Mouse (Mus musculus) hindbrain, embryonic 11.5 days (tissue): ENCODE results near the gene Col12a1. TPM values are rescaled to one million over a fixed set of nuclear protein-coding genes. Genes with fewer than 3 reads are reported as not detected.
A peak's percentile ranks its signal among the peaks of the same experiment; 100 is the strongest.

Source experiments
- ATAC-seq: fragments of 200-750 bp; cut with Nextera tagmentation; 2 replicates; pipeline ENCODE4 v1.8.0; 2017; ENCODE audit warnings: mild to moderate bottlenecking, moderate TSS enrichment, moderate library complexity; ENCODE audit not compliant: low FRiP score
- DNase-seq: peaks from one replicate; pipeline ENCODE4 v3.0.0-alpha.2; 2015; ENCODE audit warnings: low spot score
- H3K27ac ChIP-seq: fragments of 300-500 bp; sonication (generic); 2 replicates; pipeline ENCODE4 v1.5.1; 2014; ENCODE audit warnings: mild to moderate bottlenecking, low read depth, low read length
- H3K27me3 ChIP-seq: fragments of 300-500 bp; sonication (generic); 2 replicates; pipeline ENCODE4 v1.6.1; 2014; ENCODE audit warnings: mild to moderate bottlenecking, low read length, moderate library complexity, mixed read lengths; ENCODE audit not compliant: control insufficient read depth, insufficient read depth
- H3K36me3 ChIP-seq: fragments of 300-500 bp; sonication (generic); 2 replicates; pipeline ENCODE4 v1.6.1; 2014; ENCODE audit warnings: mild to moderate bottlenecking, low read length, moderate library complexity, mixed read lengths; ENCODE audit not compliant: control insufficient read depth, insufficient read depth
- H3K4me1 ChIP-seq: fragments of 300-500 bp; sonication (generic); replicated peaks from 2 replicates; pipeline ENCODE4 v1.6.1; 2014; ENCODE audit warnings: low read length, mixed read lengths; ENCODE audit not compliant: control insufficient read depth, insufficient read depth
- H3K4me2 ChIP-seq: fragments of 300-500 bp; sonication (generic); replicated peaks from 2 replicates; pipeline ENCODE4 v1.6.1; 2014; ENCODE audit warnings: mild to moderate bottlenecking, low read depth, low read length
- H3K4me3 ChIP-seq: fragments of 300-500 bp; sonication (generic); 2 replicates; pipeline ENCODE4 v1.5.1; 2014; ENCODE audit warnings: low read depth, low read length
- H3K9ac ChIP-seq: fragments of 300-500 bp; sonication (generic); 2 replicates; pipeline ENCODE4 v1.6.1; 2014; ENCODE audit warnings: low read depth, low read length
- H3K9me3 ChIP-seq: fragments of 300-500 bp; sonication (generic); 2 replicates; pipeline ENCODE4 v1.6.1; 2016; ENCODE audit warnings: low read length; ENCODE audit not compliant: control insufficient read depth
- WGBS: fragments of 180-500 bp; shearing (Covaris S2); extraction: QIAGEN DNeasy Blood & Tissue Kit; methylation state at CpG from one replicate; pipeline ENCODE4 v1.1.7; 2014; 5-methylcytosine and 5-hydroxymethylcytosine counted together
- polyA plus RNA-seq: library from polyadenylated mRNA; unstranded; fragments of >200 nt; fragmentation: Nextera tagmentation; extraction: Ambion mirVana; gene quantifications from 2 replicates; pipeline ENCODE4 v1.2.1, GENCODE M21; 2014

Col12a1 gene
- polyA plus RNA-seq, 1 experiment from 2014 or later, result 32.2 TPM

DNA sequence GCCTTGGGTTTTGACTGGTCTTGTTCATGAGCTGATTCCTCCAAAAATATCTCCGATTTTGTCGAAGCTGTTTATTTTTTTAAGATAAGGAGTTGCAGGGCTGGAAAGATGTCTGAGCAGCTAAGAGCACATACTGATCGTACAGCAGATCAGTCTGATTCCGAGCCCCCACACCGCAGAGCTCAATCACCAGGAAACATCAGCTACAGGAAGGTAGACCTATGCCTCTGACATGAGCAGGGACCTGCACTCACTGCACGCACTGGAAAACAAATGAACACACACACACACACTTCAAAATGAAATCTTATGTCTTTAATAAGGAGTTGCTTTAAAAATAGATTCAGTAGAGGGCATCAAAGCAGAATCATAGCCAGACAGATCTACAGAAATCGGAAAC lies 32.1 kb upstream of the Col12a1 start:
- Histone ChIP-seq H3K27ac (no peak overlapping the region), H3K4me1 (no peaks in the 10 kb centered on the region), H3K4me3 (no peak overlapping the region), H3K9ac (no peak overlapping the region), H3K9me3 (no peaks in the 10 kb centered on the region), H3K36me3 (no peaks in the 10 kb centered on the region), H3K27me3 (no peaks in the 10 kb centered on the region), H3K4me2 (no peak overlapping the region)
- 91% methylated on average over 7 of the region's 7 CpGs for WGBS
- DNase-seq (no peak), ATAC-seq (no peak)

DNA sequence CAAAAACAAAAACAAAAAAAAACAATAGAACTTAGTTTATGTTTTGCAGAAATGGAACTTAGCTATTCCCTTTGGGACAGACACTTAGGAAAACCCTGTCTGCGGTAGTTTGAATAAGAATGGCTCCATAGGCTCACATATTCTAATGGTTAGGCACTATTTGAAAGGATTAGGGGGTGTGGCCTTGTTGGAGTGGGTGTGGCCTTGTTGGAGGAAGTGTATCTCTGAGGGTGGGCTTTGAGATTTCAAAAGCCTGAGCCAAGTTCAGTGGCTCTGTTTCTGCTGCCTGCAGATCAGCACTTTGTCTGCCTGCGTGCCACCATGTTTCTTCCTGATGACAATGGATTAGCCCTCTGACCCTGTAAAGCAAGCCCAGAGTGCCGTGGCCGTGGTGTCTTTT lies 26.4 kb upstream of the Col12a1 start:
- ATAC-seq, result no peak
- H3K9ac ChIP-seq, result no peak overlapping the region
- no peak overlapping the region for H3K4me2 ChIP-seq
- H3K4me3 ChIP-seq, result no peak overlapping the region
- H3K9me3 ChIP-seq, result no peaks in the 10 kb centered on the region
- no peaks in the 10 kb centered on the region for H3K36me3 ChIP-seq
- no peaks in the 10 kb centered on the region for H3K4me1 ChIP-seq
- H3K27me3 ChIP-seq, result no peaks in the 10 kb centered on the region
- 51% methylated on average over 4 of the region's 4 CpGs for WGBS
- DNase-seq, result no peak
- H3K27ac ChIP-seq, result no peak overlapping the region

DNA sequence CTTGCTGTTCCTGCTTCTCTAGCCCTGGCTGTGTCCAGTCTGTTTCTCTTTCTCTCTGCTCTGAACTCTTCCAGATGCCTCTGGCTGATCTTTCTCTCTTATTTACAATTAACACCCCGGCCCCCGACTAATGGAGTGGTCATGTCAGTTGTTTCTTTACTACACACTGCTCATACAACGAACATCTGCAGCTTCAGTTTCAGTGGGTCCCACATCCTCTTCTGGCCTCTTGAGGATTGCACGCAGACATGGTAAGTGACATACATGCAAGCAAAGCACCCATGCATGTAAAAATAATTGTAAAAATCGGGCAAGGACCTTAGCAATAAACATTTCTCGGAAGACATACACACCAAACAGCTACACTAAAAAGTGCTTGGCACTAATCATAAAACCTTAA lies 17.0 kb upstream of the Col12a1 start:
- Histone ChIP-seq H3K27ac (no peak overlapping the region), H3K4me2 (no peak overlapping the region), H3K9ac (no peak overlapping the region), H3K9me3 (no peaks in the 10 kb centered on the region), H3K4me3 (no peak overlapping the region), H3K27me3 (no peaks in the 10 kb centered on the region), H3K36me3 (no peaks in the 10 kb centered on the region), H3K4me1 (no peaks in the 10 kb centered on the region)
- DNase-seq, result no peak
- 88% methylated on average over 6 of the region's 6 CpGs for WGBS
- no peak for ATAC-seq

DNA sequence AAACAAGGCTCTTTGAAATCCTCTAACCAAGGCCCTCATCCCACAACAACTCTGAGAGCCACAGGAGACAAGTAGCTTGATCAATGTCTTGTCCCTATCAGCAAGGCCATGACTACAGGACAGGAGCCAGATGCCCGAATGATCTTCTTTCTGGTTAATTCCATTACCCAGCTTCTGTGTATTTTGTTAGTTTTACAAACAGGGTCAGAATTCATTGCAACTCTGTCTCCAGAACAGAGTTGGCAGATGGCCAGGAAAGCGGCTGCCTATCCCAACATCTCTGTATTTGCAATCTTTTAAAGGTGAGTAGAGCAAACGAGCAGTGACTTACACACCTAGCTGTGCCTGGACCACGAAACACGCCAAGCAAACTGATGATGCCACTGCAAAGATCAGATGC lies 11.7 kb upstream of the Col12a1 start:
- no peaks in the 10 kb centered on the region for H3K4me1 ChIP-seq
- no peaks in the 10 kb centered on the region for H3K27me3 ChIP-seq
- H3K4me3 ChIP-seq, result no peak overlapping the region
- DNase-seq (no peak), ATAC-seq (no peak)
- 89% methylated on average over 5 of the region's 5 CpGs for WGBS
- H3K27ac ChIP-seq, result no peak overlapping the region
- no peak overlapping the region for H3K4me2 ChIP-seq
- no peaks in the 10 kb centered on the region for H3K36me3 ChIP-seq
- no peaks in the 10 kb centered on the region for H3K9me3 ChIP-seq
- H3K9ac ChIP-seq, result no peak overlapping the region

DNA sequence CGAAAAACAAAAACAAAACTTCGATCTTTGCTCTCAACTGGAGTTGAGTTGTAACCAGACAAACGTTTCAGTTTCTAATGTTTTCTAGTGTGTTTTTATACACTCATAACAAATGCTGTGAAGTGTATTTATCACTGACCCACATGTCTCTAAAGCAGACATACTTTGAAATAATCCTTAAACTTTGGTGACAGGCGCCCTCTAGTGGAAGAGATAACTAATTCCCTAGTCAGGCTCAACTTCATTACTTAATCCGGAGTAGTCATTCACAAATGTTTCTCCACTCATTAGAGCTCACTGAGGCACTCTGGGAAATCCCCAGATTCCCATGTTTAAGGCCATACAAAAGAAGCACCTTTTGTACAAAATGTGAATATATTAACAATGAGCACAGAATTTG lies 4.5 kb upstream of the Col12a1 start:
- Histone ChIP-seq H3K4me1 (peaks cover 2% of the 10 kb centered on the region; the same call in 1 of the 2 replicates), H3K4me3 (no peak overlapping the region), H3K27ac (no peak overlapping the region), H3K4me2 (no peak overlapping the region), H3K9me3 (no peaks in the 10 kb centered on the region), H3K27me3 (peaks cover 27% of the 10 kb centered on the region), H3K9ac (no peak overlapping the region), H3K36me3 (no peaks in the 10 kb centered on the region)
- ATAC-seq (no peak), DNase-seq (peak; percentile 70)
- 34% methylated on average over 5 of the region's 5 CpGs for WGBS

DNA sequence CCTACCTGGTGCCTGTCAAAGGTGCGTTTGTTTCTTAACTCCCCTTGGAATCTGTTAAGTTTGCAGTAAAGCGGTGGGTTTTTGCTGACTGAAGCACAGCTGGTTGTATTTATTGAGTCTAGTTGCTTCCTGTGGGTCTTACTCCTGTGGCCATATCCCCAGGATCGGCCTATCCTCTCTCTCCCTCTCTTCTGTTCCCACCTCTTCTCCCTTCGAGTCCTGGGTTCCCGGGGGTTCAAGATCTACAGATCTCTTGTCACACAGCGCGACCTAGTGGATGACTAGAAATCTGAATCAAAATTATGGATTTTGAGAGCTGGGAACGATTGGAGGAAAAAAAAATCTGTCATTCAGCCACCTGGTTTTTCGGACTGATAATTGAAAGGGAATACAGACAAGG lies 2.4 kb upstream of the Col12a1 start:
- Histone ChIP-seq H3K9ac (no peak overlapping the region), H3K27ac (no peak overlapping the region), H3K27me3 (peaks cover 36% of the 10 kb centered on the region), H3K9me3 (no peaks in the 10 kb centered on the region), H3K4me3 (no peak overlapping the region), H3K4me2 (no peak overlapping the region), H3K4me1 (peaks cover 2% of the 10 kb centered on the region; the same call in 1 of the 2 replicates), H3K36me3 (no peaks in the 10 kb centered on the region)
- no peak for ATAC-seq
- peak; percentile 82 for DNase-seq
- WGBS, result 10% methylated on average over 9 of the region's 9 CpGs

DNA sequence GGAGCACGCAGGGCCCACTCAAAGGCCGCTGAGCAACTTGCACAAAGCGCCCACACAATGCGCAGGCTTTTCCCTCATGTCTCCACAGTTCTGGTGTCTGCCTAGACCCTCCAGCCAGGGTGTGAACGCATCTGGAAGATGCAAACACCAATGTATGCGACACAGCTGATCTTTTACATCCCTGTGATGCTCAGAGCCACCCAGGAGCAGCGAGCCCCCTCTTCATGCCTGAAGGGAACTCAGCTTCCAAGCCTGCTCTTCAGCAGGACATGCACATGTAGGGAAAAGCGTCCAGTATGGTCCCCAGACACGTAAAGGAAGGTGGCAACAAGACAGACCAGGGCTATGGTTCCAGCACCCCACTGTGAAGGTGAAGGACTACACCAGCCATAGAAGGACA lies 1.5 kb upstream of the Col12a1 start:
- Histone ChIP-seq H3K9ac (no peak overlapping the region), H3K4me2 (no peak overlapping the region; the same call in 1 of the 2 replicates), H3K4me3 (peak overlapping the region; percentile 55; the same call in 1 of the 2 replicates), H3K9me3 (no peaks in the 10 kb centered on the region), H3K36me3 (no peaks in the 10 kb centered on the region), H3K27me3 (peaks cover 36% of the 10 kb centered on the region), H3K27ac (no peak overlapping the region), H3K4me1 (peaks cover 2% of the 10 kb centered on the region; the same call in 1 of the 2 replicates)
- DNase-seq (no peak), ATAC-seq (no peak)
- WGBS, result 31% methylated on average over 9 of the region's 9 CpGs

DNA sequence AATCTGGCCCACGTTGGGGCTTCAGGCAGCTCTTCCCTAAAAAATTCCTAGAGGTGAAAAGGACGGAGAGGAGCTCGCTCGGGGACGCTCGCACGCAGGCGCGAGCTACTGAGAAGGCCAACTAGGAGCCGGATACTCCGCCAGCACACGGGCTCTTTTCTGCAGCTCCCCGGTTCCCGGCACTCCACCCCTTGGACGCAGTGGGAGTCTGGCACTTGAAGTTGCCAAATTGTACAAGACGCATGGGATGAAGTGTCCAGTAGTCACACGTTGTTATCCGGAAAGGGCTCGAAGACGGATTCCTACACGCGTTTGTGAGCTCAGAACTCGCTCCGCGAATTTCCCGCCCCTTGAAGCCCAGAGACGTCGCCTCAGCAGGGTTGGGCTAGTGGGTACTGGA lies 820 bp upstream of the Col12a1 start:
- Histone ChIP-seq H3K27ac (no peak overlapping the region), H3K9me3 (no peaks in the 10 kb centered on the region), H3K36me3 (no peaks in the 10 kb centered on the region), H3K27me3 (peaks cover 36% of the 10 kb centered on the region), H3K4me2 (peak overlapping the region; percentile 87), H3K4me3 (peak overlapping the region; percentile 55), H3K4me1 (peaks cover 2% of the 10 kb centered on the region; the same call in 1 of the 2 replicates), H3K9ac (no peak overlapping the region)
- no peak for ATAC-seq
- 1% methylated on average over 28 of the region's 28 CpGs for WGBS
- DNase-seq, result peak; percentile 59

DNA sequence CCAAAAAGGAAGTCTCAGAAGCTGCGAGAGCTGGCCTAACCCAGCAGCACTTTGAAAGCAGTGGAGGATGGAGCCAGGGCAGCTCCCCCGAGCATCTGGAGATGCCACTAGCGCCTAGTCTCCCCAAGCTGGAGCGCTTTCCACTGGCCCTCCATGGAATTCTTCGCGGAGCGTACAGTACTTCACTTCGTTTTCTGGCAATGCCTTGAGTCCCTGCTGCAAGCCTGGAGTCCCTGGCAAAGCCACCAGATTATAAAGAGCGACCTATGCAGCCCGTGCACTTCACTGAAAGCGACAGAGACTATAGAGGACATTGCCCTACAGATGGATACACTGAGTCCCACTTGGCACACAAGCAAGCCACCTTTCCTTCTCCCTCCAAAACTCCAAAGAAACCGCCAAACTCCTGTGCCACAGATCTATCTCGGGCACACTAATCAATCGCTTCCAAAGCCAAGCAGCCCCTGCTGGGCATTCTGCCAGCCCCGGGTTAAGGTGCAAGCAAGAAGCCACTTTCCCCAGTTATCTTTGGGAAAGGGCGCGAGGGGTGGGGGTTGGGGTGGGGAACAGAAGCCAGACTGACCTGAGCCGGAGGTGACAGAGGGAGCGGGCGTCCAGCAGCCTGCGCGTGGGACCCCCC lies 675 bp downstream of the Col12a1 start:
- Histone ChIP-seq H3K4me2 (peak overlapping the region; percentile 87), H3K27ac (no peak overlapping the region), H3K27me3 (peaks cover 36% of the 10 kb centered on the region), H3K36me3 (no peaks in the 10 kb centered on the region), H3K9me3 (no peaks in the 10 kb centered on the region), H3K9ac (peak overlapping the region; percentile 53), H3K4me3 (peak overlapping the region; percentile 55), H3K4me1 (peaks cover 2% of the 10 kb centered on the region; the same call in 1 of the 2 replicates)
- WGBS, result 2% methylated on average over 22 of the region's 22 CpGs
- DNase-seq (peak; percentile 63), ATAC-seq (no peak; the same call in 1 of the 2 replicates)
